Mouse (Mus musculus) cerebellum, adult 2 months (tissue): Measurements from ENCODE around the gene Tbx21. TPM values are rescaled to one million over a fixed set of nuclear protein-coding genes. Genes with fewer than 3 reads are reported as not detected.

Source experiments
- DNase-seq, 2 experiments: peaks; one replicate each; pipeline ENCODE4 v3.0.0; 2021
- H3K27ac ChIP-seq: fragments of 200-500 bp; 2 replicates; pipeline ENCODE4 v1.5.1; 2012; ENCODE audit warnings: low read length, control low read depth, inconsistent platforms; ENCODE audit not compliant: insufficient read depth
- H3K27me3 ChIP-seq: fragments of 200-500 bp; 2 replicates; pipeline ENCODE4 v1.6.1; 2012; ENCODE audit warnings: inconsistent platforms, mild to moderate bottlenecking, low read length, moderate library complexity; ENCODE audit not compliant: control insufficient read depth, insufficient read depth
- H3K4me1 ChIP-seq: fragments of 200-500 bp; 2 replicates; pipeline ENCODE4 v1.6.1; 2011; ENCODE audit warnings: low read length; ENCODE audit not compliant: control insufficient read depth, insufficient read depth
- H3K4me3 ChIP-seq: fragments of 200-500 bp; replicated peaks from 2 replicates; pipeline ENCODE3; 2011; ENCODE audit warnings: mild to moderate bottlenecking, low read depth, low read length, control low read depth; ENCODE audit not compliant: insufficient read depth
- CTCF ChIP-seq: fragments of 200-500 bp; IDR thresholded peaks from 2 replicates; pipeline ENCODE4 v1.5.1; 2011; ENCODE audit warnings: low read depth, mild to moderate bottlenecking, control low read depth, low read length, moderate library complexity, borderline replicate concordance; ENCODE audit not compliant: insufficient read depth
- POLR2A ChIP-seq: fragments of 200-500 bp; IDR thresholded peaks from 2 replicates; pipeline ENCODE4 v1.6.1; 2011; ENCODE audit warnings: low read length, control low read depth, borderline replicate concordance; ENCODE audit not compliant: insufficient read depth
- WGBS: fragments of 180-500 bp; shearing (Covaris S2); methylation state at CpG from one replicate; pipeline ENCODE4 v1.1.7; 2018; 5-methylcytosine and 5-hydroxymethylcytosine counted together
- polyA plus RNA-seq: library from polyadenylated mRNA; depleted of rRNA; stranded (reverse); fragments of >200 nt; gene quantifications from 2 replicates; pipeline ENCODE4 v1.2.3, GENCODE M21; 2012

Gene Tbx21
- polyA plus RNA-seq, 1 experiment, result 0.03 TPM

GRCm38 (mm10) chr11:97086365-97086764, 28.8 kb downstream of the Tbx21 start:
- no peak overlapping the region for H3K27ac ChIP-seq
- DNase-seq, result no peak
- 63% methylated on average over 6 of the region's 6 CpGs for WGBS
- no peak for TF ChIP-seq POLR2A
- TF ChIP-seq CTCF, result no peak
- no peak overlapping the region for H3K4me3 ChIP-seq
- H3K4me1 ChIP-seq, result no peaks in the 10 kb centered on the region
- H3K27me3 ChIP-seq, result no peaks in the 10 kb centered on the region

GRCm38 (mm10) chr11:97084821-97085505, 30.2 kb downstream of the Tbx21 start:
- TF ChIP-seq POLR2A, result no peak
- TF ChIP-seq CTCF, result no peak

GRCm38 (mm10) chr11:97083401-97084140, 31.6 kb downstream of the Tbx21 start:
- Histone ChIP-seq H3K27ac (no peak overlapping the region), H3K4me1 (no peaks in the 10 kb centered on the region), H3K27me3 (no peaks in the 10 kb centered on the region), H3K4me3 (no peak overlapping the region)
- WGBS, result 47% methylated on average over 22 of the region's 22 CpGs
- TF ChIP-seq CTCF, result no peak
- no peak for TF ChIP-seq POLR2A
- DNase-seq, result no peak

More at GRCm38 (mm10) chr11:97084821-97085505, 30.2 kb downstream of the Tbx21 start:
- WGBS, result 85% methylated on average over 15 of the region's 15 CpGs
- Histone ChIP-seq H3K4me1 (no peaks in the 10 kb centered on the region), H3K27me3 (no peaks in the 10 kb centered on the region), H3K4me3 (no peak overlapping the region), H3K27ac (no peak overlapping the region)
- no peak for DNase-seq

GRCm38 (mm10) chr11:97082977-97083376, 32.2 kb downstream of the Tbx21 start:
- WGBS, result 40% methylated on average over 11 of the region's 11 CpGs
- H3K4me1 ChIP-seq, result no peaks in the 10 kb centered on the region
- H3K27ac ChIP-seq, result no peak overlapping the region
- peak; percentile 40 to 50 for DNase-seq
- H3K4me3 ChIP-seq, result no peak overlapping the region
- H3K27me3 ChIP-seq, result no peaks in the 10 kb centered on the region
- peak; percentile 62 for TF ChIP-seq CTCF
- no peak for TF ChIP-seq POLR2A

- Histone ChIP-seq H3K27me3 (no peaks in the 10 kb centered on the region), H3K4me1 (no peaks in the 10 kb centered on the region), H3K27ac (no peak overlapping the region), H3K4me3 (no peak overlapping the region)
- WGBS, result 40% methylated on average over 9 of the region's 9 CpGs
- TF ChIP-seq CTCF, result no peak
- TF ChIP-seq POLR2A, result no peak
- DNase-seq, result no peak
Measured at GRCm38 (mm10) chr11:97080291-97080690, 34.8 kb downstream of the Tbx21 start.

GRCm38 (mm10) chr11:97078751-97079150, 36.4 kb downstream of the Tbx21 start:
- TF ChIP-seq CTCF (no peak), POLR2A (no peak)
- Histone ChIP-seq H3K4me1 (no peaks in the 10 kb centered on the region), H3K27me3 (no peaks in the 10 kb centered on the region), H3K27ac (no peak overlapping the region), H3K4me3 (no peak overlapping the region)
- WGBS, result 67% methylated on average over 4 of the region's 4 CpGs
- no peak for DNase-seq

- Histone ChIP-seq H3K4me1 (peaks cover 3% of the 10 kb centered on the region; the same call in 1 of the 2 replicates), H3K27ac (no peak overlapping the region), H3K4me3 (no peak overlapping the region), H3K27me3 (no peaks in the 10 kb centered on the region)
- DNase-seq, result no peak
- 68% methylated on average over 8 of the region's 8 CpGs for WGBS
- TF ChIP-seq CTCF (no peak), POLR2A (no peak)
Measured at GRCm38 (mm10) chr11:97074235-97074634, 40.9 kb downstream of the Tbx21 start.

GRCm38 (mm10) chr11:97072533-97072932, 42.6 kb downstream of the Tbx21 start:
- H3K4me1 ChIP-seq, result peaks cover 4% of the 10 kb centered on the region; the same call in 1 of the 2 replicates
- WGBS, result 29% methylated on average over 3 of the region's 3 CpGs
- TF ChIP-seq POLR2A, result no peak
- TF ChIP-seq CTCF, result peak; percentile 61
- H3K27ac ChIP-seq, result no peak overlapping the region
- no peak overlapping the region for H3K4me3 ChIP-seq
- peak in 1 of 2 experiments; percentile 38 for DNase-seq
- no peaks in the 10 kb centered on the region for H3K27me3 ChIP-seq
